Mouse (Mus musculus) neural tube, embryonic 13.5 days (tissue): ENCODE results near the gene Cyth1. TPM values are rescaled to one million over a fixed set of nuclear protein-coding genes. Genes with fewer than 3 reads are reported as not detected.

Source experiments
- polyA plus RNA-seq: library from polyadenylated mRNA; unstranded; fragments of >200 nt; fragmentation: Nextera tagmentation; extraction: Ambion mirVana; gene quantifications from 2 replicates; pipeline ENCODE4 v1.2.1, GENCODE M21; 2015

Gene Cyth1
- polyA plus RNA-seq, 1 experiment from 2014 or later, result 25.2 TPM

Other genes starting within 250 kb of the Cyth1 start
- 0.22 and 0.23 TPM in 2 replicates for gene Dnah17, start 118.0 kb downstream of the Cyth1 start, polyA plus RNA-seq
- gene Usp36, start 41.7 kb upstream of the Cyth1 start, polyA plus RNA-seq, result 15.6 and 17.9 TPM in 2 replicates
- 0.13 TPM in 1 of 2 replicates, not detected in the other for gene Cep295nl, start 93.9 kb upstream of the Cyth1 start, polyA plus RNA-seq
- gene Timp2, start 107.1 kb upstream of the Cyth1 start, polyA plus RNA-seq, result 56.4 and 57.5 TPM in 2 replicates
- gene Lgals3bp, start 153.5 kb upstream of the Cyth1 start, polyA plus RNA-seq, result 2.7 and 4.2 TPM in 2 replicates
- 25.7 and 28.2 TPM in 2 replicates for gene Cant1, start 170.5 kb upstream of the Cyth1 start, polyA plus RNA-seq
- 4.4 and 4.8 TPM in 2 replicates for gene C1qtnf1, start 179.6 kb upstream of the Cyth1 start, polyA plus RNA-seq
- 8.1 and 10.0 TPM in 2 replicates for gene Engase, start 228.2 kb upstream of the Cyth1 start, polyA plus RNA-seq